Mouse (Mus musculus) neutrophil, adult 83 days (primary cell): ENCODE results near the gene Ubash3b. TPM values are rescaled to one million over a fixed set of nuclear protein-coding genes. Genes with fewer than 3 reads are reported as not detected.

ENCODE experiments used
- total RNA-seq, 2 experiments: library from RNA; stranded (reverse); gene quantifications; one replicate each; pipeline ENCODE4 v1.2.4; 2023

The Ubash3b gene
- 10 to 100 TPM; 21.8 to 24.6 TPM for total RNA-seq

GRCm38 (mm10) chr9:41161413-41161812, at the start of gene Ubash3b:
TSS of gene Ubash3b (minus strand) at chr9:41161697.

DNA sequence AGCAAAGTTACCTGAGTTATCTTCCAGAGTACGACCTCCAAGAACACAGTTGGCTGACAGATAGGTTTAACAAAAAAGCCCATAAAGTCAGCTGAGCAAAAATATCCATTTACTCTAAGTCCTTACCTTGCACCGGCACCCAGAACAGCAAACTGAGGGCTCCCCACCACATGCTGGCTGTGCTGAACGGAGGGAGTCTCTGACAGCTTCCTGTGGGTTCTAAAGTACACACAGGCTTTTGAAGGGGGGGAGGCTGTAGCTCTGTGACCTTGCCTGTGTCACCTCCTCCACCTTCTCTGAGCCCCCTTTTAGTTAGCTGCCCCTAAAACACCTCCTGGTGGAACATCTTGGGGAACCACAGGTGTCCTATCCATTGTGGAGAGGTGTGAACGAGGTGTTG, 157.1 kb downstream of the Ubash3b start, which contains the start of gene Crtam:
Gene Crtam (minus strand): TSS at position 214 of the 400 bp plus-strand sequence.

GRCm38 (mm10) chr9:40963586-40964417, 197.7 kb downstream of the Ubash3b start, which contains the start of gene Jhy:
TSS of gene Jhy (minus strand) at chr9:40964118.

Other genes starting within 250 kb of the Ubash3b start
- gene Jhy, start 197.6 kb downstream of the Ubash3b start, total RNA-seq, result not detected
- under 1 TPM; 0.20 to 0.31 TPM for gene Crtam, start 157.1 kb downstream of the Ubash3b start, total RNA-seq